7 mouse cellular contexts compared by ENCODE assay signal in genomic region chr4:43560976-43561375, GRCm38 (mm10). TPM values are rescaled to one million over a fixed set of nuclear protein-coding genes. Genes with fewer than 3 reads are reported as not detected.
DNase-seq lines count a peak whose midpoint lies in the region; ATAC-seq and TF ChIP-seq lines count a peak whose summit lies in the region.

No protein-coding gene starts in this region.

- no peaks in the 10 kb centered on the region for H3K27me3 ChIP-seq in neural tube, embryonic 11.5 days (ENCODE audit: control insufficient read depth, insufficient read depth, low read length)
- H3K27me3 ChIP-seq in forebrain, embryonic 11.5 days (ENCODE audit: control insufficient read depth, insufficient read depth, low read length): no peaks in the 10 kb centered on the region
- H3K27me3 ChIP-seq in limb, embryonic 15.5 days: no peaks in the 10 kb centered on the region
- no peaks in the 10 kb centered on the region for H3K27me3 ChIP-seq in stomach, postnatal 0 days (ENCODE audit: control insufficient read depth, insufficient read depth, low read length)

- peaks cover 38% of the 10 kb centered on the region for H3K4me1 ChIP-seq in neural tube, embryonic 11.5 days (ENCODE audit: control insufficient read depth, insufficient read depth, low read length)
- peaks cover 20% of the 10 kb centered on the region; the same call in 1 of the 2 replicates for H3K4me1 ChIP-seq in forebrain, embryonic 11.5 days (replicated peaks; ENCODE audit: control insufficient read depth, insufficient read depth, low read length)
- peaks cover 51% of the 10 kb centered on the region for H3K4me1 ChIP-seq in limb, embryonic 15.5 days
- peaks cover 21% of the 10 kb centered on the region for H3K4me1 ChIP-seq in stomach, postnatal 0 days (replicated peaks; ENCODE audit: control insufficient read depth, insufficient read depth)

- no peak for ATAC-seq in neural tube, embryonic 11.5 days (ENCODE audit: insufficient read depth, low FRiP score, low TSS enrichment)
- no peak for ATAC-seq in forebrain, embryonic 11.5 days (replicated peaks; ENCODE audit: low FRiP score)
- no peak for ATAC-seq in limb, embryonic 15.5 days (ENCODE audit: insufficient number of reproducible peaks, low FRiP score, low TSS enrichment, low read depth)
- no peak for ATAC-seq in stomach, postnatal 0 days (ENCODE audit: low FRiP score, low TSS enrichment)

- peak overlapping the region; percentile 69 for H3K4me2 ChIP-seq in neural tube, embryonic 11.5 days (ENCODE audit: low read depth)
- peak overlapping the region; percentile 59 for H3K4me2 ChIP-seq in forebrain, embryonic 11.5 days (ENCODE audit: low read depth, low read length, severe bottlenecking)
- peak overlapping the region; percentile 75 for H3K4me2 ChIP-seq in limb, embryonic 15.5 days
- peak overlapping the region; percentile 60 for H3K4me2 ChIP-seq in stomach, postnatal 0 days (replicated peaks; ENCODE audit: low read depth)

- TF ChIP-seq CTCF in stomach, postnatal 0 days (IDR thresholded peaks at IDR 0.05; ENCODE audit: low read depth): no peak

- peaks cover 5% of the 10 kb centered on the region for H3K36me3 ChIP-seq in neural tube, embryonic 11.5 days (ENCODE audit: control insufficient read depth, insufficient read depth, low read length)
- no peaks in the 10 kb centered on the region; the same call in 1 of the 2 replicates for H3K36me3 ChIP-seq in forebrain, embryonic 11.5 days (ENCODE audit: control insufficient read depth, insufficient read depth, low read length)
- peaks cover 42% of the 10 kb centered on the region for H3K36me3 ChIP-seq in limb, embryonic 15.5 days
- H3K36me3 ChIP-seq in stomach, postnatal 0 days (ENCODE audit: control insufficient read depth, insufficient read depth, low read length): peaks cover 11% of the 10 kb centered on the region; the same call in 1 of the 2 replicates

- peak overlapping the region; percentile 37; the same call in 1 of the 2 replicates for H3K9ac ChIP-seq in neural tube, embryonic 11.5 days (ENCODE audit: low read length)
- H3K9ac ChIP-seq in forebrain, embryonic 11.5 days (ENCODE audit: low read length): peak overlapping the region; percentile 92; the same call in 1 of the 2 replicates
- 0 out of 2 replicates have a peak overlapping the region, but pooled peaks have one; percentile 37 for H3K9ac ChIP-seq in limb, embryonic 15.5 days
- H3K9ac ChIP-seq in stomach, postnatal 0 days (ENCODE audit: low read length): peak overlapping the region; percentile 96

- no peak overlapping the region for H3K27ac ChIP-seq in neural tube, embryonic 11.5 days (ENCODE audit: low read depth, low read length)
- no peak overlapping the region for H3K27ac ChIP-seq in forebrain, embryonic 11.5 days (ENCODE audit: low read depth, low read length)
- peak overlapping the region; percentile 99 for H3K27ac ChIP-seq in limb, embryonic 15.5 days
- peak overlapping the region; percentile 100 for H3K27ac ChIP-seq in stomach, postnatal 0 days (replicated peaks)

- peak overlapping the region; percentile 89 for H3K4me3 ChIP-seq in neural tube, embryonic 11.5 days (ENCODE audit: low read depth, low read length)
- H3K4me3 ChIP-seq in forebrain, embryonic 11.5 days (ENCODE audit: low read depth, low read length): peak overlapping the region; percentile 90
- H3K4me3 ChIP-seq in limb, embryonic 15.5 days: peak overlapping the region; percentile 70
- peak overlapping the region; percentile 88 for H3K4me3 ChIP-seq in stomach, postnatal 0 days (ENCODE audit: low read depth, low read length)

- H3K9me3 ChIP-seq in neural tube, embryonic 11.5 days (ENCODE audit: control insufficient read depth, low read length): no peaks in the 10 kb centered on the region
- H3K9me3 ChIP-seq in forebrain, embryonic 11.5 days (ENCODE audit: control insufficient read depth, low read length): no peaks in the 10 kb centered on the region
- no peaks in the 10 kb centered on the region for H3K9me3 ChIP-seq in limb, embryonic 15.5 days
- no peaks in the 10 kb centered on the region for H3K9me3 ChIP-seq in stomach, postnatal 0 days (ENCODE audit: control insufficient read depth, low read length)

- TF ChIP-seq EP300 in stomach, postnatal 0 days (optimal IDR thresholded peaks at IDR 0.05): no peak

- DNase-seq in neural tube, embryonic 11.5 days (ENCODE audit: low spot score): no peak
- no peak for DNase-seq in neural tube, embryonic 10.5 days (ENCODE audit: extremely low spot score, low spot score)
- DNase-seq in forebrain, embryonic 11.5 days (ENCODE audit: low spot score): no peak
- DNase-seq in stomach, postnatal 0 days (ENCODE audit: low spot score): no peak
- DNase-seq in ovary, postnatal 36 days (ENCODE audit: low spot score): no peak
- DNase-seq in cerebellum, postnatal 36 days: no peak

- 42% methylated on average over 2 of the region's 2 CpGs for WGBS in neural tube, embryonic 11.5 days
- WGBS in forebrain, embryonic 11.5 days: 32% methylated on average over 2 of the region's 2 CpGs
- WGBS in limb, embryonic 15.5 days: 14% methylated on average over 2 of the region's 2 CpGs
- WGBS in stomach, postnatal 0 days: 12% methylated on average over 2 of the region's 2 CpGs

RNA-seq across cellular contexts. Expression of gene Creb3, which starts 1.2 kb away (rescaled TPM):
- polyA plus RNA-seq in neural tube, embryonic 11.5 days (2014; fragmentation: Nextera tagmentation; extraction: Ambion mirVana): 56.0 and 62.5 TPM in 2 replicates
- polyA plus RNA-seq in forebrain, embryonic 11.5 days (2014; fragmentation: Nextera tagmentation; extraction: Ambion mirVana): 42.8 and 45.6 TPM in 2 replicates
- polyA plus RNA-seq in limb, embryonic 15.5 days (2015; fragmentation: Nextera tagmentation; extraction: Ambion mirVana): 87.9 and 96.8 TPM in 2 replicates
- polyA plus RNA-seq in stomach, postnatal 0 days (2015; fragmentation: Nextera tagmentation; extraction: Ambion mirVana): 85.6 and 89.2 TPM in 2 replicates

RNA-seq across cellular contexts. Expression of gene Tln1, which starts 1.5 kb away (rescaled TPM):
- 42.1 and 48.8 TPM in 2 replicates for polyA plus RNA-seq in neural tube, embryonic 11.5 days (2014; fragmentation: Nextera tagmentation; extraction: Ambion mirVana)
- polyA plus RNA-seq in forebrain, embryonic 11.5 days (2014; fragmentation: Nextera tagmentation; extraction: Ambion mirVana): 45.9 and 46.7 TPM in 2 replicates
- 65.5 and 70.5 TPM in 2 replicates for polyA plus RNA-seq in limb, embryonic 15.5 days (2015; fragmentation: Nextera tagmentation; extraction: Ambion mirVana)
- 42.7 and 60.3 TPM in 2 replicates for polyA plus RNA-seq in stomach, postnatal 0 days (2015; fragmentation: Nextera tagmentation; extraction: Ambion mirVana)

RNA-seq across cellular contexts. Expression of gene Rgp1, which starts 17.5 kb away (rescaled TPM):
- 26.5 and 32.1 TPM in 2 replicates for polyA plus RNA-seq in neural tube, embryonic 11.5 days (2014; fragmentation: Nextera tagmentation; extraction: Ambion mirVana)
- 26.0 and 38.7 TPM in 2 replicates for polyA plus RNA-seq in forebrain, embryonic 11.5 days (2014; fragmentation: Nextera tagmentation; extraction: Ambion mirVana)
- 27.6 and 31.7 TPM in 2 replicates for polyA plus RNA-seq in limb, embryonic 15.5 days (2015; fragmentation: Nextera tagmentation; extraction: Ambion mirVana)
- 11.7 and 13.0 TPM in 2 replicates for polyA plus RNA-seq in stomach, postnatal 0 days (2015; fragmentation: Nextera tagmentation; extraction: Ambion mirVana)

RNA-seq across cellular contexts. Expression of gene Gba2, which starts 17.7 kb away (rescaled TPM):
- 29.8 and 30.8 TPM in 2 replicates for polyA plus RNA-seq in neural tube, embryonic 11.5 days (2014; fragmentation: Nextera tagmentation; extraction: Ambion mirVana)
- 31.0 and 32.4 TPM in 2 replicates for polyA plus RNA-seq in forebrain, embryonic 11.5 days (2014; fragmentation: Nextera tagmentation; extraction: Ambion mirVana)
- 19.2 and 21.9 TPM in 2 replicates for polyA plus RNA-seq in limb, embryonic 15.5 days (2015; fragmentation: Nextera tagmentation; extraction: Ambion mirVana)
- polyA plus RNA-seq in stomach, postnatal 0 days (2015; fragmentation: Nextera tagmentation; extraction: Ambion mirVana): 25.0 and 26.1 TPM in 2 replicates

RNA-seq across cellular contexts. Expression of gene Msmp, which starts 23.3 kb away (rescaled TPM):
- 1.8 and 2.4 TPM in 2 replicates for polyA plus RNA-seq in neural tube, embryonic 11.5 days (2014; fragmentation: Nextera tagmentation; extraction: Ambion mirVana)
- 1.9 and 2.8 TPM in 2 replicates for polyA plus RNA-seq in forebrain, embryonic 11.5 days (2014; fragmentation: Nextera tagmentation; extraction: Ambion mirVana)
- 2.0 and 7.0 TPM in 2 replicates for polyA plus RNA-seq in limb, embryonic 15.5 days (2015; fragmentation: Nextera tagmentation; extraction: Ambion mirVana)
- 0.25 and 0.34 TPM in 2 replicates for polyA plus RNA-seq in stomach, postnatal 0 days (2015; fragmentation: Nextera tagmentation; extraction: Ambion mirVana)

Comparison
In these comparisons a context has a peak if more than half of its experiments do, and no peak if none do; other contexts are left out.
1. H3K27ac ChIP-seq: peak in limb, embryonic 15.5 days (single experiment) and stomach, postnatal 0 days (single experiment); none in neural tube, embryonic 11.5 days (single experiment) and forebrain, embryonic 11.5 days (single experiment).
2. H3K9ac ChIP-seq: peak in every context shown above with its lines; median percentile 96 in stomach, postnatal 0 days; 92 in forebrain, embryonic 11.5 days; 37 in neural tube, embryonic 11.5 days; 37 in limb, embryonic 15.5 days.
3. Peak in every context shown above with its lines, with median percentiles within 50 percentile points of each other: H3K4me2 ChIP-seq and H3K4me3 ChIP-seq.